Mouse (Mus musculus) thymus, adult 2 months (tissue): Measurements from ENCODE around the gene Epor. TPM values are rescaled to one million over a fixed set of nuclear protein-coding genes. Genes with fewer than 3 reads are reported as not detected.

Experiments
- DNase-seq: peaks from one replicate; pipeline ENCODE4 v3.0.0; 2021
- H3K27ac ChIP-seq: fragments of 200-500 bp; 2 replicates; pipeline ENCODE4 v1.5.1; 2012; ENCODE audit warnings: low read length, control low read depth; ENCODE audit not compliant: control insufficient read depth, insufficient read depth
- H3K27me3 ChIP-seq: fragments of 200-500 bp; 2 replicates; pipeline ENCODE4 v1.6.1; 2012; ENCODE audit warnings: mild to moderate bottlenecking, low read length, moderate library complexity, mixed read lengths; ENCODE audit not compliant: control insufficient read depth, insufficient read depth
- H3K36me3 ChIP-seq: fragments of 200-500 bp; 2 replicates; pipeline ENCODE4 v1.6.1; 2012; ENCODE audit warnings: mild to moderate bottlenecking, low read length, moderate library complexity; ENCODE audit not compliant: control insufficient read depth, insufficient read depth
- H3K4me1 ChIP-seq: fragments of 200-500 bp; replicated peaks from 2 replicates; pipeline ENCODE4 v1.6.1; 2012; ENCODE audit warnings: low read length; ENCODE audit not compliant: control insufficient read depth, insufficient read depth
- H3K4me3 ChIP-seq: fragments of 200-500 bp; 2 replicates; pipeline ENCODE4 v1.5.1; 2012; ENCODE audit warnings: mild to moderate bottlenecking, low read length, control low read depth, moderate library complexity; ENCODE audit not compliant: control insufficient read depth, insufficient read depth
- CTCF ChIP-seq: fragments of 200-500 bp; IDR thresholded peaks from 2 replicates; pipeline ENCODE4 v1.5.1; 2012; ENCODE audit warnings: mild to moderate bottlenecking, control low read depth, low read length, moderate library complexity, borderline replicate concordance; ENCODE audit not compliant: control insufficient read depth, poor library complexity, insufficient read depth; ENCODE audit errors: extremely low read depth
- POLR2A ChIP-seq: fragments of 200-500 bp; IDR thresholded peaks from 2 replicates; pipeline ENCODE4 v1.6.1; 2012; ENCODE audit warnings: mild to moderate bottlenecking, low read length, control low read depth, moderate library complexity; ENCODE audit not compliant: control insufficient read depth, poor library complexity, insufficient read depth; ENCODE audit errors: extremely low read depth
- WGBS: fragments of 180-500 bp; shearing (Covaris S2); methylation state at CpG from one replicate; pipeline ENCODE4 v1.1.7; 2018; 5-methylcytosine and 5-hydroxymethylcytosine counted together
- polyA plus RNA-seq: library from polyadenylated mRNA; depleted of rRNA; stranded (reverse); fragments of >200 nt; gene quantifications from 2 replicates; pipeline ENCODE4 v1.2.3, GENCODE M21; 2012

Epor gene
- polyA plus RNA-seq, 1 experiment = 4.9 TPM

- peaks cover 9% of the 10 kb centered on the region; the same call in 1 of the 2 replicates for H3K4me1 ChIP-seq
- no peak for DNase-seq
- H3K36me3 ChIP-seq = no peaks in the 10 kb centered on the region
- 89% methylated on average over 3 of the region's 3 CpGs for WGBS
- no peak overlapping the region for H3K4me3 ChIP-seq
- H3K27ac ChIP-seq = no peak overlapping the region
- TF ChIP-seq CTCF (no peak), POLR2A (no peak)
- H3K27me3 ChIP-seq = peaks cover 2% of the 10 kb centered on the region; the same call in 1 of the 2 replicates
These were observed 11.3 kb downstream of the Epor start for GRCm38 (mm10) chr9:21951977-21952376.

- peak; percentile 69 for DNase-seq
- 17% methylated on average over 11 of the region's 11 CpGs for WGBS
- TF ChIP-seq CTCF (no peak), POLR2A (no peak)
- Histone ChIP-seq H3K4me1 (peaks cover 6% of the 10 kb centered on the region; the same call in 1 of the 2 replicates), H3K27ac (no peak overlapping the region), H3K36me3 (no peaks in the 10 kb centered on the region), H3K27me3 (peaks cover 2% of the 10 kb centered on the region; the same call in 1 of the 2 replicates), H3K4me3 (no peak overlapping the region)
These were observed 13.0 kb downstream of the Epor start for GRCm38 (mm10) chr9:21950322-21950721.

GRCm38 (mm10) chr9:21948790-21949189 lies 14.5 kb downstream of the Epor start:
- peaks cover 6% of the 10 kb centered on the region; the same call in 1 of the 2 replicates for H3K4me1 ChIP-seq
- H3K36me3 ChIP-seq = no peaks in the 10 kb centered on the region
- DNase-seq = no peak
- TF ChIP-seq POLR2A (no peak), CTCF (no peak)
- peaks cover 2% of the 10 kb centered on the region; the same call in 1 of the 2 replicates for H3K27me3 ChIP-seq
- H3K4me3 ChIP-seq = no peak overlapping the region
- 70% methylated on average over 6 of the region's 6 CpGs for WGBS
- no peak overlapping the region for H3K27ac ChIP-seq

- Histone ChIP-seq H3K4me1 (peaks cover 6% of the 10 kb centered on the region; the same call in 1 of the 2 replicates), H3K27me3 (peaks cover 2% of the 10 kb centered on the region; the same call in 1 of the 2 replicates), H3K4me3 (no peak overlapping the region), H3K36me3 (no peaks in the 10 kb centered on the region), H3K27ac (no peak overlapping the region)
- no peak for DNase-seq
- no peak for TF ChIP-seq POLR2A
- TF ChIP-seq CTCF = no peak
- WGBS = 54% methylated on average over 8 of the region's 8 CpGs
These were observed 15.2 kb downstream of the Epor start for GRCm38 (mm10) chr9:21948146-21948545.

- Histone ChIP-seq H3K36me3 (no peaks in the 10 kb centered on the region), H3K4me1 (peaks cover 6% of the 10 kb centered on the region; the same call in 1 of the 2 replicates), H3K4me3 (no peak overlapping the region), H3K27me3 (peaks cover 2% of the 10 kb centered on the region; the same call in 1 of the 2 replicates), H3K27ac (no peak overlapping the region)
- TF ChIP-seq CTCF (no peak), POLR2A (no peak)
- no peak for DNase-seq
- WGBS = 3% methylated on average over 28 of the region's 28 CpGs
These were observed 15.7 kb downstream of the Epor start for GRCm38 (mm10) chr9:21947540-21948130.

GRCm38 (mm10) chr9:21944267-21944666 lies 19.0 kb downstream of the Epor start:
- Histone ChIP-seq H3K27me3 (peaks cover 2% of the 10 kb centered on the region; the same call in 1 of the 2 replicates), H3K4me3 (no peak overlapping the region), H3K4me1 (peaks cover 6% of the 10 kb centered on the region; the same call in 1 of the 2 replicates), H3K36me3 (no peaks in the 10 kb centered on the region), H3K27ac (no peak overlapping the region)
- DNase-seq = no peak
- no peak for TF ChIP-seq CTCF
- TF ChIP-seq POLR2A = no peak
- 63% methylated on average over 23 of the region's 23 CpGs for WGBS
